Comparison of ENCODE assay signal across 13 mouse cellular contexts in the genomic region with DNA sequence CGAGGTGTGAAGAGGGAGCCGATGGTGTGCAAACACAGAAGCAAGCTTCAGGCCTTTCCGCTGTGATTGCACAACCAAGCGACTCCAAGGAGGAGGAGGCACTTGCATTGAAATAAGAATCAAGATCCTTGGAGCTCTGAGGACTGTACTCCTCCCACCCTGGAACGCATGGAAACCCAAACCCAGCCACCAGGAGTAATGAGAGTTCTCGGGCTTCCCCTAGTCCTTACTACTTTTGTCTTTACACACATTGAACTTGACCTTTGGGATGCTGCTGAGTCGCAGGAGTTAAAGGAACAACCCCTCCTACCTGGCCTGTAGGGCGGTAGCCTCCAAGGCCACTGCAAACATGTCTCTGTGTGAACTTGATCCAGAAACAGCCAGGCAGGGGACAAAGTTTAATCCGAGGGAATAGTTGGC. TPM values are rescaled to one million over a fixed set of nuclear protein-coding genes. Genes with fewer than 3 reads are reported as not detected.
A peak's percentile ranks its signal among the peaks of the same experiment; 100 is the strongest.
DNase-seq lines count a peak whose midpoint lies in the region; ATAC-seq and TF ChIP-seq lines count a peak whose summit lies in the region.
"Had no signal": no experiment of that assay in that cellular context is flagged by ENCODE, and none has a peak within 500 bp of the region (broad histone marks: within the 10 kb centered on the region; RNA-seq: fewer than 3 reads in every experiment).

No protein-coding gene starts in this region.

- WGBS in intestine, postnatal 0 days, result 25% methylated on average over 9 of the region's 9 CpGs
- 70% methylated on average over 9 of the region's 9 CpGs for WGBS in hindbrain, embryonic 10.5 days
- 75% methylated on average over 9 of the region's 9 CpGs for WGBS in hindbrain, embryonic 16.5 days

- H3K4me3 ChIP-seq in intestine, postnatal 0 days (ENCODE audit: low read depth, low read length), result peak overlapping the region; percentile 38
- H3K4me3 ChIP-seq in hindbrain, embryonic 10.5 days, result no peak overlapping the region
- no peak overlapping the region for H3K4me3 ChIP-seq in hindbrain, embryonic 16.5 days (ENCODE audit: low read length)
- H3K4me3 ChIP-seq: erythroblast, embryonic 14.5 days; heart, adult 2 months; neural tube, embryonic 13.5 days had no signal

- H3K9ac ChIP-seq in intestine, postnatal 0 days (ENCODE audit: low read depth, low read length), result no peak overlapping the region
- H3K9ac ChIP-seq in hindbrain, embryonic 16.5 days (ENCODE audit: low read depth, low read length), result no peak overlapping the region
- H3K9ac ChIP-seq: neural tube, embryonic 13.5 days had no signal

- no peaks in the 10 kb centered on the region for H3K36me3 ChIP-seq in intestine, postnatal 0 days (ENCODE audit: control insufficient read depth, insufficient read depth)
- no peaks in the 10 kb centered on the region for H3K36me3 ChIP-seq in hindbrain, embryonic 10.5 days
- H3K36me3 ChIP-seq in hindbrain, embryonic 16.5 days (ENCODE audit: control insufficient read depth, insufficient read depth, low read length), result no peaks in the 10 kb centered on the region
- H3K36me3 ChIP-seq: neural tube, embryonic 13.5 days had no signal

- 0 out of 2 replicates have a peak, but pooled peaks have one; percentile 25 for TF ChIP-seq CTCF in intestine, postnatal 0 days (IDR thresholded peaks at IDR 0.05; ENCODE audit: low read depth)

- H3K27me3 ChIP-seq in intestine, postnatal 0 days (replicated peaks; ENCODE audit: control insufficient read depth, insufficient read depth, low read length), result no peaks in the 10 kb centered on the region
- no peaks in the 10 kb centered on the region for H3K27me3 ChIP-seq in hindbrain, embryonic 10.5 days (ENCODE audit: insufficient read depth, poor library complexity, severe bottlenecking)
- H3K27me3 ChIP-seq in hindbrain, embryonic 16.5 days (replicated peaks; ENCODE audit: control insufficient read depth, insufficient read depth, low read length), result no peaks in the 10 kb centered on the region
- H3K27me3 ChIP-seq: neural tube, embryonic 13.5 days had no signal

- no peaks in the 10 kb centered on the region for H3K9me3 ChIP-seq in intestine, postnatal 0 days (ENCODE audit: control insufficient read depth)
- H3K9me3 ChIP-seq in hindbrain, embryonic 10.5 days, result no peaks in the 10 kb centered on the region
- H3K9me3 ChIP-seq in hindbrain, embryonic 16.5 days (ENCODE audit: control insufficient read depth, low read length), result no peaks in the 10 kb centered on the region
- H3K9me3 ChIP-seq: neural tube, embryonic 13.5 days had no signal

- peak overlapping the region; percentile 11; the same call in 1 of the 2 replicates for H3K4me2 ChIP-seq in intestine, postnatal 0 days (replicated peaks; ENCODE audit: low read depth)
- H3K4me2 ChIP-seq in hindbrain, embryonic 16.5 days (ENCODE audit: low read length), result no peak overlapping the region
- H3K4me2 ChIP-seq: neural tube, embryonic 13.5 days had no signal

- H3K27ac ChIP-seq in intestine, postnatal 0 days (ENCODE audit: low read depth, low read length), result peak overlapping the region; percentile 81
- no peak overlapping the region for H3K27ac ChIP-seq in hindbrain, embryonic 10.5 days
- H3K27ac ChIP-seq in hindbrain, embryonic 16.5 days (ENCODE audit: low read depth, low read length), result no peak overlapping the region
- H3K27ac ChIP-seq: heart, adult 2 months; neural tube, embryonic 13.5 days had no signal

- peak; percentile 85 for ATAC-seq in frontal cortex, adult (ENCODE audit: low TSS enrichment)
- ATAC-seq in intestine, postnatal 0 days, result peak; percentile 83
- no peak for ATAC-seq in hindbrain, embryonic 16.5 days

- DNase-seq in frontal cortex, adult 2 months (ENCODE audit: extremely low spot score in 1 of 2, low spot score in 1 of 2), result no peak
- peak; percentile 73 to 89 for DNase-seq in kidney, postnatal 36 days
- DNase-seq in lung, postnatal 25 days (ENCODE audit: low spot score), result peak; percentile 26
- no peak for DNase-seq in left cerebral cortex, adult 18-20 months (ENCODE audit: low spot score in 2 of 2)
- no peak for DNase-seq in hindbrain, embryonic 10.5 days (ENCODE audit: low spot score)
- DNase-seq: cerebellum, adult 18-20 months; heart, adult 2 months; heart, postnatal 36 days had no signal

- H3K4me1 ChIP-seq in intestine, postnatal 0 days (replicated peaks; ENCODE audit: control insufficient read depth, insufficient read depth, low read length), result no peaks in the 10 kb centered on the region
- peaks cover 6% of the 10 kb centered on the region for H3K4me1 ChIP-seq in hindbrain, embryonic 10.5 days (replicated peaks)
- H3K4me1 ChIP-seq in hindbrain, embryonic 16.5 days (ENCODE audit: control insufficient read depth, insufficient read depth, low read depth, low read length), result no peaks in the 10 kb centered on the region
- H3K4me1 ChIP-seq: neural tube, embryonic 13.5 days had no signal

RNA-seq across cellular contexts. Expression of a gene that starts 31.5 kb away (rescaled TPM):
- polyA plus RNA-seq in frontal cortex, adult 2 months (2012; rRNA removed), result 7.8 and 7.9 TPM in 2 replicates
- 4.7 and 5.6 TPM in 2 replicates for polyA plus RNA-seq in intestine, postnatal 0 days (2015; fragmentation: Nextera tagmentation; extraction: Ambion mirVana)
- 10 to 100 TPM; 17.0 to 17.6 TPM for total RNA-seq in left cerebral cortex, adult 18-20 months (2021)
- polyA plus RNA-seq in hindbrain, embryonic 10.5 days (2016; fragmentation: Nextera tagmentation; extraction: Ambion mirVana), result 2.7 and 4.1 TPM in 2 replicates
- polyA plus RNA-seq in hindbrain, embryonic 16.5 days (2015; fragmentation: Nextera tagmentation; extraction: Ambion mirVana), result 5.1 and 6.2 TPM in 2 replicates

RNA-seq across cellular contexts. Expression of a gene that starts 38.0 kb away (rescaled TPM):
- polyA plus RNA-seq in frontal cortex, adult 2 months (2012; rRNA removed), result 5.7 and 6.1 TPM in 2 replicates
- polyA plus RNA-seq in intestine, postnatal 0 days (2015; fragmentation: Nextera tagmentation; extraction: Ambion mirVana), result 36.4 and 38.3 TPM in 2 replicates
- 1 to 10 TPM; 1.3 to 2.4 TPM for total RNA-seq in left cerebral cortex, adult 18-20 months (2021)
- polyA plus RNA-seq in hindbrain, embryonic 10.5 days (2016; fragmentation: Nextera tagmentation; extraction: Ambion mirVana), result 1.5 and 1.7 TPM in 2 replicates
- 2.0 and 2.5 TPM in 2 replicates for polyA plus RNA-seq in hindbrain, embryonic 16.5 days (2015; fragmentation: Nextera tagmentation; extraction: Ambion mirVana)

Comparison
In these comparisons a context has a peak if more than half of its experiments do, and no peak if none do; other contexts are left out.
1. DNase-seq: peak in kidney, postnatal 36 days (2 of 2) and lung, postnatal 25 days (single experiment); none in frontal cortex, adult 2 months (0 of 2), left cerebral cortex, adult 18-20 months (0 of 2) and hindbrain, embryonic 10.5 days (single experiment).